Mouse (Mus musculus) forebrain, embryonic 16.5 days (tissue): Measurements from ENCODE around the gene Ctrb1. TPM values are rescaled to one million over a fixed set of nuclear protein-coding genes. Genes with fewer than 3 reads are reported as not detected.

Experiments used
- ATAC-seq: fragments of 200-750 bp; cut with Nextera tagmentation; 2 replicates; pipeline ENCODE4 v1.8.0; 2017; ENCODE audit warnings: mild to moderate bottlenecking, moderate library complexity
- H3K27ac ChIP-seq: fragments of 300-500 bp; sonication (generic); 2 replicates; pipeline ENCODE4 v1.5.1; 2014; ENCODE audit warnings: low read length, control low read depth
- H3K27me3 ChIP-seq: fragments of 300-500 bp; sonication (generic); replicated peaks from 2 replicates; pipeline ENCODE4 v1.6.1; 2014; ENCODE audit warnings: low read length; ENCODE audit not compliant: control insufficient read depth, insufficient read depth
- H3K36me3 ChIP-seq: fragments of 300-500 bp; sonication (generic); 2 replicates; pipeline ENCODE4 v1.6.1; 2014; ENCODE audit not compliant: control insufficient read depth, insufficient read depth
- H3K4me1 ChIP-seq: fragments of 300-500 bp; sonication (generic); replicated peaks from 2 replicates; pipeline ENCODE4 v1.6.1; 2014; ENCODE audit warnings: low read length; ENCODE audit not compliant: control insufficient read depth, insufficient read depth
- H3K4me2 ChIP-seq: fragments of 300-500 bp; sonication (generic); 2 replicates; pipeline ENCODE4 v1.6.1; 2014; ENCODE audit warnings: mild to moderate bottlenecking, low read length, control low read depth
- H3K4me3 ChIP-seq: fragments of 300-500 bp; sonication (generic); replicated peaks from 2 replicates; pipeline ENCODE4 v1.5.1; 2014; ENCODE audit warnings: mild to moderate bottlenecking, low read length, control low read depth
- H3K9ac ChIP-seq: fragments of 300-500 bp; sonication (generic); replicated peaks from 2 replicates; pipeline ENCODE4 v1.6.1; 2014; ENCODE audit warnings: low read depth, low read length, control low read depth
- H3K9me3 ChIP-seq: fragments of 300-500 bp; sonication (generic); 2 replicates; pipeline ENCODE4 v1.6.1; 2016; ENCODE audit warnings: low read length; ENCODE audit not compliant: control insufficient read depth
- WGBS: fragments of 180-500 bp; shearing (Covaris S2); extraction: QIAGEN DNeasy Blood & Tissue Kit; methylation state at CpG from one replicate; pipeline ENCODE4 v1.1.7; 2014; 5-methylcytosine and 5-hydroxymethylcytosine counted together
- polyA plus RNA-seq: library from polyadenylated mRNA; unstranded; fragments of >200 nt; fragmentation: Nextera tagmentation; extraction: Ambion mirVana; gene quantifications from 2 replicates; pipeline ENCODE4 v1.2.1, GENCODE M21; 2015

The Ctrb1 gene
- polyA plus RNA-seq, 1 experiment from 2014 or later: not detected

DNA sequence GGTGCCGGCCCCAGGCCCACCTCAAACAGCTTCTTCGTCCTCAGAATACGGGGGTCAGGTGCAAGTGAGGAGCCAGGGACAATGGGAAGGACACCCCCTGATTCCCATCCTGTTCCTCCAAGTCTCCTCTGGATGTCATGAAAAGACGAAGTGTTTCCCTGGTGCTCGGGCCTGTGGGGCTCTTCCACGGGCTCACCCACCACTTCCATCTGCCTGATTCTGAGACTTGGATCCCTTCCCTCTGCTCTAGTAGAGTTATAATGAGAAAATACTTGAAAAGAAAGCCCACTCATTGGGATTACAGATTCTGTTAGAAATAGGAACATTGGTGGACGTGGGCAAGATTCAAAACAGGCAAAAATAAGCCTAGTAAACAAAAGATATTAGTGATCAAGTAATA is 12.0 kb downstream of the Ctrb1 start:
- WGBS: 87% methylated on average over 7 of the region's 7 CpGs
- peaks cover 2% of the 10 kb centered on the region; the same call in 1 of the 2 replicates for H3K9me3 ChIP-seq

DNA sequence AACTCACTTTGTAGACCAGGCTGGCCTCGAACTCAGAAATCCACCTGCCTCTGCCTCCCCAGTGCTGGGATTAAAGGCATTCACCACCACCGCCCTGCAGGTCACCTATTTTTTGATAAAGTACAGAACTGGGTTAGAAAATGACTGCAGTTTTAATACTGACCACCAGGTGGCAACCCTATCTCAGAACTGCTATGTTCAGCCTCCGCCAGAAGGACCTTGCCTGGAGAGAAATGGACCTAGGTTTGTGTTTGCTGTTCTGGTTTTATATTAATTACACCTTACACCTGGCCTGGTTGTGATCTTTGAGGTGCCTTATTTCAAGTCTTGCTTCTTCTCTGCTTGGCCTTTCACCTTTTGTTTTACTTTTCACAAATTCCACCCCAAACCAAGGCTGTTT is 12.7 kb downstream of the Ctrb1 start:
- Histone ChIP-seq H3K36me3 (no peaks in the 10 kb centered on the region), H3K9ac (no peak overlapping the region), H3K4me1 (no peaks in the 10 kb centered on the region), H3K9me3 (peaks cover 2% of the 10 kb centered on the region; the same call in 1 of the 2 replicates), H3K4me2 (no peak overlapping the region), H3K4me3 (no peak overlapping the region), H3K27ac (no peak overlapping the region), H3K27me3 (no peaks in the 10 kb centered on the region)
- WGBS: 28% methylated on average over 3 of the region's 3 CpGs
- ATAC-seq: no peak

More for the DNA sequence above, 12.0 kb downstream of the Ctrb1 start:
- ATAC-seq: no peak
- no peak overlapping the region for H3K4me2 ChIP-seq
- H3K27me3 ChIP-seq: no peaks in the 10 kb centered on the region
- no peak overlapping the region for H3K27ac ChIP-seq
- no peak overlapping the region for H3K4me3 ChIP-seq
- H3K4me1 ChIP-seq: no peaks in the 10 kb centered on the region
- no peak overlapping the region for H3K9ac ChIP-seq
- no peaks in the 10 kb centered on the region for H3K36me3 ChIP-seq

DNA sequence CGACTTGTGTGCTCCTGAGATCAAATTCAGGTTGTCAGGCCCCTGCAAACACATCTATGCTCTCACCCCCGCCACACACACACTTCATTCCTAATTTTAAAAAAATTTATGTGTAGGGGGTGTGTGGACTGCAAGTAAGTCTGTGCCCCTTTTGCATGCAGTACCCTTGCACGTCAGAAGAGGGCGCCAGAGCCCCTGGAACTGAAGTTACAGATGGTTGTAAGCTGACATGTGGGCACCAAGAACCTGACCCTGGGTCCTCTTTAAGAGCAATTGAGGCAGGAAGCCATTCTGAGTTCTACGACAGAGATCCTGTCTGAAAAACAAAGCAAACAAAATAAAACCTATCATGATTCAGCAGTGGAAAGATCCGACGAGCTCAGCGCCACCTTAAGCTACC is 14.6 kb downstream of the Ctrb1 start:
- Histone ChIP-seq H3K36me3 (no peaks in the 10 kb centered on the region), H3K4me3 (no peak overlapping the region), H3K9ac (no peak overlapping the region), H3K4me1 (no peaks in the 10 kb centered on the region), H3K4me2 (no peak overlapping the region), H3K27me3 (no peaks in the 10 kb centered on the region), H3K27ac (no peak overlapping the region), H3K9me3 (peaks cover 2% of the 10 kb centered on the region; the same call in 1 of the 2 replicates)
- ATAC-seq: no peak
- 79% methylated on average over 8 of the region's 8 CpGs for WGBS

DNA sequence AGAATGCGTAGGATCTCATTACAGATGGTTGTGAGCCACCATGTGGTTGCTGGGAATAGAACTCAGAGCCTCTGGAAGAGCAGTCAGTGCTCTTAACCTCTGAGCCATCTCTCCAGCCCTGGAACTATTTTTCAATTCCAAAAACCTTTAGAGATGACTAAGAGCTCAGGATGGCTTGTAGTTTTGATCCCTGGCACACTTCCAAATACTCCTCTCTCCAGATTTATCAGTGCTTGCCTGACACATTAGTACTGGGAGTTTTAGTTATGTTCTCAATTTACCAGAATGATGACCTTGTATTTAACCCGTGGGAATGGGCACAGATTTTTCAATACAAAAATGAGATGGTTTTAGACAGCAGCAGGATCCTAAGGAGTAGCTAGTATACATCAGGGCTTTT is 24.1 kb downstream of the Ctrb1 start:
- Histone ChIP-seq H3K36me3 (peaks cover 21% of the 10 kb centered on the region), H3K27me3 (no peaks in the 10 kb centered on the region), H3K9ac (no peak overlapping the region), H3K4me2 (no peak overlapping the region), H3K27ac (no peak overlapping the region), H3K9me3 (no peaks in the 10 kb centered on the region), H3K4me3 (no peak overlapping the region), H3K4me1 (no peaks in the 10 kb centered on the region)
- ATAC-seq: no peak
- 92% methylated on average over 2 of the region's 2 CpGs for WGBS

DNA sequence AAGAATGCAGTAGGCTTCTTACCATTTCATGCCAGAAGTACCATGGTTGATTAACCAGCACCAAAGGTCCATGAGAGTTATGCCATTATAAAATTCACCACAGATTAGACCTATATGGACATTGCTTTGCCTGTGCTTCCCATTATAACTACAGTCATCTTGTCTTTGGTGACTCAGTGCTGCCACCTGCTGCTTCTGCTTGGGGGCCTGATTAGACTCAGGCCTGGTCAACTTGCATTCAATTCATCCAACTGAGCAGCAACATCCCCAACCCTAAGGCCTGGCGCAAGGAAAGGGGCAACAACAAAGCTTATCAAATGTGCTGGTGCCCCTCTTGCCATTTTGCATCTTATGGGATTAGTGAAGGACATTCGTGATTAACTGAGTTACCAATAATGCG is 28.3 kb downstream of the Ctrb1 start:
- Histone ChIP-seq H3K4me1 (no peaks in the 10 kb centered on the region), H3K27me3 (no peaks in the 10 kb centered on the region), H3K4me3 (no peak overlapping the region), H3K36me3 (peaks cover 2% of the 10 kb centered on the region; the same call in 1 of the 2 replicates), H3K9ac (no peak overlapping the region), H3K4me2 (no peak overlapping the region), H3K9me3 (no peaks in the 10 kb centered on the region), H3K27ac (no peak overlapping the region)
- ATAC-seq: no peak
- WGBS: 87% methylated on average over 3 of the region's 3 CpGs

DNA sequence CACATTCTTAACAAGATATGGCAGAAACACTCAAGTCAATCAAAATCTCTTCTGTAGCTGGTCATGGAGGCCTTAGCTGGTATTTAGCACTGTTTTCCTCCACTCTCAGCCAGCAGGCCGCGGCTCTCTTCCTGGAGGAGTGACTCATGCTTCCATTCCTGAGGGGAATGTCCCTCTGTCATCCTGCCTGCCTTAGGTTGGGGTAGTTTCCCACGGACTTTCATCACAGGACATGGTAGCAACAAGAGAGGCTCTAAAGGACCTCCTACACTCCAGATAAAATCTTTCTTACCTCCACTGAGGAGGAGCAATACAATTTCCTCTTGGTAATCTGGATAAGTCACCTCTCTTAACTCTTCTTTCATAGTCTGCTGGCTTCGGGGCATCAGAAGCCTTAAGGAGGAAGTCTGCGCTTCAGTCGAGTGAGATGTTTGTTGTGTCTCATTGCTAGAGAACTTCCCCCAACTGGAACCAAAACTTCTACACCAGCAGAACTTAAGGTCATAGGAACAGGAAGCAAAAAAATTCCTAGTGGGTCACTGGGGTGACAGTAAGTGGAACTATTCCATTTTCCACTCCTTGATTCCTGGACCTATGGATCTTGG is 31.9 kb downstream of the Ctrb1 start:
- Histone ChIP-seq H3K4me1 (0 out of 2 replicates have a peak, but pooled peaks cover 2% of the 10 kb centered on the region), H3K36me3 (peaks cover 2% of the 10 kb centered on the region; the same call in 1 of the 2 replicates), H3K4me3 (no peak overlapping the region), H3K27ac (no peak overlapping the region), H3K27me3 (no peaks in the 10 kb centered on the region), H3K4me2 (no peak overlapping the region), H3K9me3 (no peaks in the 10 kb centered on the region), H3K9ac (no peak overlapping the region)
- 93% methylated on average over 6 of the region's 6 CpGs for WGBS
- no peak for ATAC-seq

DNA sequence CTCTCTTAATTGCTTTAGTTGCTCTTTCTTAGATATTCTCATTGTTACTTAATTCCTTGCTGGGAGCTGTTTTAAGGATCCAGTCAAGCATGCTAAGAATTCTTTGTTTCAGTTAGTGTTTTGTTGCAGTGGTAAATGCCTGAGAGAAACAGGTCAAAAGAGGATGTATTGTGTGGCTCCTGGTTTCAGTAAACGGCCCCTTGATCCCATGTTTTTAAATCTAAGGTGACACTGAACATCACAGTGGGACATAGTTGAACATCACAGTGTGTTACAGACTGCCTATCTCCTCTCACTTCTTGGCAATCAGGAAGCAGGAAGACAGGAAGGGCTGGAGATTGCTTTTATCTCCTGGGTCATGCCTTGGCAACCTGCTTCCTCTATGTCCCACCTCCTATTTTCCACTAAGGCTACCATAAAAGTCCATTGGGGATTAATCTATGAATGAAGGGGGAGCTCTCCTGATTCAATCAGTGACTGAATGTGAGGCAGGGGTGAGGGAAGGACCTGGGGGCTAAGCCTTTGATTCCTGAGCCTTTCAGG is 33.4 kb downstream of the Ctrb1 start:
- Histone ChIP-seq H3K4me1 (0 out of 2 replicates have a peak, but pooled peaks cover 2% of the 10 kb centered on the region), H3K27ac (no peak overlapping the region), H3K9me3 (no peaks in the 10 kb centered on the region), H3K4me3 (no peak overlapping the region), H3K4me2 (no peak overlapping the region), H3K9ac (no peak overlapping the region), H3K27me3 (no peaks in the 10 kb centered on the region), H3K36me3 (peaks cover 2% of the 10 kb centered on the region; the same call in 1 of the 2 replicates)
- ATAC-seq: no peak
- 14% methylated on average over 1 of the region's 1 CpGs for WGBS

DNA sequence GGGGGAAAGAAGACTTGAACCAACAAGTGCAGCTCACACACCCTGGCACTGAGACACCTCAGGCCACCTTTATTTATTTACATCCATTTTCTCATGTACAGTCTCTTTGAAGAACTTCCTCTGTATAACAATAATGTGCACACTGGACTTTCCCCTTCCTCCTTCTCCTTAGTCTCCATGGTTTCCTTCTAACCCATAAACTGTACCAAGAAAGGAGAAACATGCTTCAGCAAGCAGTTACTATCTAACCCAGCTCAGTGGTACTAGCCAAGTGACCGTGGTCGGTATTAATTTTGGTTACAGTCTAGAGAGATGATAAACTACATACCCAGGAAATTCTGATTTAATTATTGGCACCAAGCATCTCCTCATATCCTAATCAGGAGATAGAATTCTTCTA is 37.3 kb downstream of the Ctrb1 start:
- H3K27ac ChIP-seq: no peak overlapping the region
- H3K4me2 ChIP-seq: no peak overlapping the region
- H3K4me3 ChIP-seq: no peak overlapping the region
- no peak for ATAC-seq
- no peaks in the 10 kb centered on the region for H3K36me3 ChIP-seq
- WGBS: 95% methylated on average over 2 of the region's 2 CpGs
- H3K27me3 ChIP-seq: no peaks in the 10 kb centered on the region
- no peaks in the 10 kb centered on the region for H3K9me3 ChIP-seq
- H3K9ac ChIP-seq: no peak overlapping the region
- H3K4me1 ChIP-seq: 0 out of 2 replicates have a peak, but pooled peaks cover 2% of the 10 kb centered on the region

DNA sequence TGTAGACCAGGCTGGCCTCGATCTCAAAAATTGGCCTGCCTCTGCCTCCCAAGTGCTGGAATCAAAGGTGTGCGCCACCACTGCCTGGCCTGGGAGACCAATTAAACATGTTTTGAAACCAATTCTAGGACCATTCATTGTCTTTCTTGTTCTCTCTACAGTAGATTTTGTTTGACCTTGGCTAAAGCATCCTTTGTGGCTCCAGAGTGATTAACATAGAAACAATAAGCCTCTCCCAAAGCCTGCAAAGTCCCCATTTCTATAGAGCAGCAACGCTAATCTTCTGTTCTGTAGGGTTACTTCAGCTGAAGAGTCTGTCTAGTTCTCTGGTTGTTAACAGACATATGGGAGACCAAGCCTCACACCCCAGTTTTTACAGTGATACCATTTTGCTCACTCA is 40.2 kb downstream of the Ctrb1 start:
- Histone ChIP-seq H3K4me3 (no peak overlapping the region), H3K4me2 (no peak overlapping the region), H3K4me1 (no peaks in the 10 kb centered on the region), H3K36me3 (no peaks in the 10 kb centered on the region), H3K9ac (no peak overlapping the region), H3K27ac (no peak overlapping the region), H3K9me3 (no peaks in the 10 kb centered on the region), H3K27me3 (no peaks in the 10 kb centered on the region)
- WGBS: 54% methylated on average over 3 of the region's 3 CpGs
- no peak for ATAC-seq
